ENCODE assay signal across 12 mouse cellular contexts in the genomic region with DNA sequence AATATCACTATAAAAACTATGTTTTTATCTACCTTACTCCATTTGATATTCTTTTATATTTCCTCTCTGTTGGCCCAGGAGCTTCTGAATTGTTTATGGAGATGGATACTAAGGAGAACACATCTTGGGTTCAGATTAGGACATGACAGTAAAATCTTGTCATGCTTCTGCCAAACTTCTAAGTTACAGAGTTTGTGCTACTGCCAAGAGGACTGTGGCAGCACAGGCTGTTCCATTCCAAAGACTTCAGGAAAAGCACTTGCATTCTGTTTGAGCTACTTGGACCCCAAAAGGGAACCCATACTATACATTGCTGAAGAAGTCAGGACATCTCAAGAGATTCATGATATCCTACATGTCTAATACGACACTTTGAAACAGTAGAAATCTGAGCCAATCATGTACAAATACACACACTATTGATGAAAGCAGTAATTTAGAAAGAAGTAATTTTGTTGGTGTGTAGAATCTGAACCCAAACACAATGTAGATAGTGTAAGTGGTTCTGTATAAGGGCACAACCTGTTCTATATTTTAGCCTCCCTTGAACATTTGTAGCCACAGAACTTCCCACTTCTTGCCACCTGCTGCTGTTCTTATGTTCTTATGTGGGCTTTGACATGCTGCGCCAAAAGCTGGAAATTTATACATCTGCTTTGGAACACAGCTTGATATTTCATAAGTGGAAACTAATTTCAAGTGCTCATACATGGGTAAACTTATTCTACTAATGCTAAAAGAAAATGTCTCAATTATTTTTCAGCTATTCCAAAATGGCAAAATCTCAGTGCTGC. TPM values are rescaled to one million over a fixed set of nuclear protein-coding genes. Genes with fewer than 3 reads are reported as not detected.
A peak's percentile ranks its signal among the peaks of the same experiment; 100 is the strongest.
DNase-seq lines count a peak whose midpoint lies in the region.
"Had no signal": no experiment of that assay in that cellular context is flagged by ENCODE, and none has a peak within 500 bp of the region (broad histone marks: within the 10 kb centered on the region; RNA-seq: fewer than 3 reads in every experiment).

No protein-coding gene starts in this region.

- peak; percentile 27 for DNase-seq in gastrocnemius, adult 18-20 months (ENCODE audit: low spot score)
- no peak for DNase-seq in gastrocnemius, postnatal 25 days
- peak; percentile 19 for DNase-seq in right cerebral cortex, adult 18-20 months
- no peak for DNase-seq in right cerebral cortex, postnatal 25 days
- peak; percentile 40 for DNase-seq in skeletal muscle tissue, adult 2 months (ENCODE audit: low read depth, low spot score)
- no peak for DNase-seq in spleen, postnatal 4 days (ENCODE audit: low spot score in 2 of 2)
- DNase-seq: adrenal gland, adult 2 months; adrenal gland, postnatal 25 days; cerebellum, adult 2 months; cerebellum, postnatal 10 days; gastrocnemius, postnatal 14 days had no signal

RNA-seq across cellular contexts. Expression of a gene that starts 54.0 kb away (rescaled TPM):
- total RNA-seq in gastrocnemius, adult 18-20 months (2021), result under 1 TPM; 0.05 to 0.07 TPM
- under 1 TPM; 0.13 to 0.18 TPM for total RNA-seq in gastrocnemius, postnatal 25 days (2021)
- total RNA-seq: granulocyte monocyte progenitor cell, adult 5-6 weeks had no signal

Comparison
In these comparisons a context has a peak if more than half of its experiments do, and no peak if none do; other contexts are left out.
1. DNase-seq: peak in gastrocnemius, adult 18-20 months (single experiment), right cerebral cortex, adult 18-20 months (single experiment) and skeletal muscle tissue, adult 2 months (single experiment); none in gastrocnemius, postnatal 25 days (single experiment), right cerebral cortex, postnatal 25 days (single experiment) and spleen, postnatal 4 days (0 of 2).